Mouse (Mus musculus): ENCODE data around the gene Tle1.

DNA sequence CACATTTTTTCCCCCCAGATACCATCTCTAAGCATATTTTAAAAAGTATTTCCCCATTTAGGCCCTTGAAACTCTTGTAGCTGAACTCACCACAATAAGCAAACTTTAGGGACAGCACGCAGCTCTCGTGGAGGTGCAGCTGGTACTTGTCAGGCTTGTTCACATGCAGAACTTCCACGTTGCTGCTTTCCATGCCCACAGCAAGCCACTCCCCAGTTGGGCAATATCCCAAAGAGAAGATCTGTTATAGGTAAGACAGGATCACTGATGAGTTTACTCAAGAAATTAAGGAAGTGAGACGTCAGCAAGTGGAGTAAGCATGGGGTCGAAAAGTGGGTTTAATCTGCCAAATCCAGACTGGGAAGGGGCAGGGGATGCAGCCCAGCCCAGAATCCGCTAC, 80.7 kb downstream of the Tle1 start:
- TF ChIP-seq CTCF (IDR thresholded peaks at IDR 0.05; ENCODE audit: low read depth, low read length) (no peak), GATA2 (IDR thresholded peaks at IDR 0.05; ENCODE audit: borderline replicate concordance, low read depth, low read length) (no peak)
